Mouse (Mus musculus) ES-E14 (cell line): ENCODE data around the gene Prr23a1.

ENCODE experiments used
- CHD2 ChIP-seq: IDR thresholded peaks from 2 replicates; pipeline ENCODE4 v1.6.1; 2014; ENCODE audit warnings: mild to moderate bottlenecking, low read depth, low read length, inconsistent platforms
- HCFC1 ChIP-seq: IDR thresholded peaks from 2 replicates; pipeline ENCODE4 v1.6.1; 2012; ENCODE audit warnings: low read length, inconsistent platforms, borderline replicate concordance; ENCODE audit not compliant: insufficient read depth
- MAFK ChIP-seq: IDR thresholded peaks from 2 replicates; pipeline ENCODE4 v1.6.1; 2014; ENCODE audit warnings: mild to moderate bottlenecking, low read depth, low read length, inconsistent platforms; ENCODE audit not compliant: insufficient read depth
- ZC3H11A ChIP-seq: IDR thresholded peaks from 2 replicates; pipeline ENCODE4 v1.6.1; 2012; ENCODE audit warnings: low read depth, mild to moderate bottlenecking, inconsistent platforms, low read length, borderline replicate concordance

- TF ChIP-seq ZC3H11A = no peak
- no peak for TF ChIP-seq MAFK
- no peak for TF ChIP-seq HCFC1
- no peak for TF ChIP-seq CHD2
Measured at GRCm38 (mm10) chr9:98817592-98817991, 24.7 kb upstream of the Prr23a1 start.
